Mouse (Mus musculus): ENCODE data around the gene Igsf9b. TPM values are rescaled to one million over a fixed set of nuclear protein-coding genes. Genes with fewer than 3 reads are reported as not detected.

The Igsf9b gene
- polyA plus RNA-seq, 1 experiment from 2014 or later: 0.01 TPM

DNA sequence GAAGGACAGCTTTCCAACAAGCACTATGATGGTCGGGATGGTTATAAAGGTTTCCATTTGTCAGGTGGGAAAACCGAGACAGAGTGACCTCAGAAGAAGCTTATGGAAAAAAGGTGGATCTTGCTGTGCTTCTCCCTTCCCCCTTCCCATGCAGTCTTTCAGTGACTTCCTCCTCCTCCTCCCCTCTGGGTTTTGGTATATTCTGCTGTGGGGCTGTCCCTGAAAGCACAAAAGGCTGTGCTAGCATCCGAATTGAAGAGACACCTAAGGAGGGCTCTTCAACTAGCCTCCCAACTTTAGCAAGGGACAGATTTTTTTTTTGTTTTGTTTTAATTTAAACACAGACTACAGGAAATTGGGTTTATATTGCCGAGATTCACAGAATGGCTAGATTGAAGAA, 1.7 kb downstream of the Igsf9b start:
- Histone ChIP-seq H3K27ac (ENCODE audit: low read depth) (no peak overlapping the region), H3K9me3 (ENCODE audit: low read length) (no peaks in the 10 kb centered on the region), H3K4me3 (ENCODE audit: low read depth, low read length) (no peak overlapping the region), H3K9ac (replicated peaks) (no peak overlapping the region), H3K4me1 (ENCODE audit: insufficient read depth) (no peaks in the 10 kb centered on the region), H3K27me3 (ENCODE audit: insufficient read depth, low read length) (peaks cover 45% of the 10 kb centered on the region), H3K36me3 (replicated peaks; ENCODE audit: insufficient read depth, low read length) (no peaks in the 10 kb centered on the region), H3K4me2 (ENCODE audit: low read depth, low read length) (no peak overlapping the region)
- DNase-seq (no peak), ATAC-seq (no peak)
- TF ChIP-seq EP300 (IDR thresholded peaks at IDR 0.05; ENCODE audit: low read depth) (no peak), CTCF (IDR thresholded peaks at IDR 0.05; ENCODE audit: low read depth) (no peak)
- WGBS (ENCODE audit: insufficient replicate concordance): 10% methylated on average over 4 of the region's 4 CpGs

DNA sequence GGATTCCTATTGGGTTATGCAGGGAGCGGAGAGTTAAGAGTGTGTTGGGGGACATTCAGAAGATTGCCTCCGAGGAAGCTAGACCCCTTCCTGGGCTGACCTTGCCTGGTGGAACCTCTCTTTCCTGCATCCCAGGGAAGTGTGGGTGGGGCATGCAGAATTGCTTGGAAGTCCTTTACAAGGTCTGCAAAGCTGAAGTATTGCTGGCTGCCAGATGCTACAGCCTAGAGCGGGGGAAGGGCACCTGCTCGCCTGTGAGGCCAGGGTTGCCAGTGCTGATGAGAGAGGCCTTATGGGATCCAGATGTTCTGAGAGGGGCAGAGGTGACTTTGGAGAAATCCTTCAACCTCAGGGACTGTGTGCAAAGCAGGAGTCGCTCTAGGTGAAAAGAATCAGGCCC, 2.5 kb downstream of the Igsf9b start:
- no peaks in the 10 kb centered on the region for H3K36me3 ChIP-seq (replicated peaks; ENCODE audit: insufficient read depth, low read length)
- H3K4me1 ChIP-seq (ENCODE audit: insufficient read depth): no peaks in the 10 kb centered on the region
- no peak overlapping the region for H3K9ac ChIP-seq (replicated peaks)
- no peak overlapping the region for H3K4me3 ChIP-seq (ENCODE audit: low read depth, low read length)
- H3K27ac ChIP-seq (ENCODE audit: low read depth): no peak overlapping the region
- ATAC-seq (no peak), DNase-seq (no peak)
- H3K9me3 ChIP-seq (ENCODE audit: low read length): no peaks in the 10 kb centered on the region
- TF ChIP-seq CTCF (IDR thresholded peaks at IDR 0.05; ENCODE audit: low read depth): no peak
- TF ChIP-seq EP300 (IDR thresholded peaks at IDR 0.05; ENCODE audit: low read depth): no peak
- no peak overlapping the region for H3K4me2 ChIP-seq (ENCODE audit: low read depth, low read length)
- peaks cover 45% of the 10 kb centered on the region for H3K27me3 ChIP-seq (ENCODE audit: insufficient read depth, low read length)
- WGBS (ENCODE audit: insufficient replicate concordance): 44% methylated on average over 5 of the region's 5 CpGs

DNA sequence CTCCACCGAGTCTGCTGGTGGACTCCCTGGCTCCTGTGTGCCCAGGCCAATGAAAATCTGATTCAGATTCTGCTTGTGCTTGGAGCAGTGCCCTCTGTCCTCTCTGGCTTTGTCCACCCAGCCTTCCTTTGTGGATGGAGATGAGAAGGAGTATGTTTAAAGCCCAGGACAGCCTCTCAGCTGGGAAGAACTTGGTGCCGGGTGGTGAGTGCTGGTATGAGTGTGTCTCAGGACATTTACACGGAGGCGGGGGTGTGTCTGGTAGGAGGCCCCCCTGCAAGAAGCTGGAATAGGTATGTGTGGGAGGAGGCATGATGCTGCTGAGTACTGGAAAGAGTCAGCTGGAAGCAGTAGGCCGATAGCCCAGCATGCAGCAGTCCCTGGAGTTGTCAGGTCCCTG, 3.3 kb downstream of the Igsf9b start:
- Histone ChIP-seq H3K9ac (replicated peaks) (no peak overlapping the region), H3K4me1 (ENCODE audit: insufficient read depth) (no peaks in the 10 kb centered on the region), H3K27me3 (ENCODE audit: insufficient read depth, low read length) (peaks cover 43% of the 10 kb centered on the region), H3K4me3 (ENCODE audit: low read depth, low read length) (no peak overlapping the region), H3K27ac (ENCODE audit: low read depth) (no peak overlapping the region), H3K4me2 (ENCODE audit: low read depth, low read length) (no peak overlapping the region), H3K36me3 (replicated peaks; ENCODE audit: insufficient read depth, low read length) (no peaks in the 10 kb centered on the region), H3K9me3 (ENCODE audit: low read length) (no peaks in the 10 kb centered on the region)
- 56% methylated on average over 5 of the region's 5 CpGs for WGBS (ENCODE audit: insufficient replicate concordance)
- TF ChIP-seq EP300 (IDR thresholded peaks at IDR 0.05; ENCODE audit: low read depth) (no peak), CTCF (IDR thresholded peaks at IDR 0.05; ENCODE audit: low read depth) (no peak)
- ATAC-seq: no peak
- no peak for DNase-seq

DNA sequence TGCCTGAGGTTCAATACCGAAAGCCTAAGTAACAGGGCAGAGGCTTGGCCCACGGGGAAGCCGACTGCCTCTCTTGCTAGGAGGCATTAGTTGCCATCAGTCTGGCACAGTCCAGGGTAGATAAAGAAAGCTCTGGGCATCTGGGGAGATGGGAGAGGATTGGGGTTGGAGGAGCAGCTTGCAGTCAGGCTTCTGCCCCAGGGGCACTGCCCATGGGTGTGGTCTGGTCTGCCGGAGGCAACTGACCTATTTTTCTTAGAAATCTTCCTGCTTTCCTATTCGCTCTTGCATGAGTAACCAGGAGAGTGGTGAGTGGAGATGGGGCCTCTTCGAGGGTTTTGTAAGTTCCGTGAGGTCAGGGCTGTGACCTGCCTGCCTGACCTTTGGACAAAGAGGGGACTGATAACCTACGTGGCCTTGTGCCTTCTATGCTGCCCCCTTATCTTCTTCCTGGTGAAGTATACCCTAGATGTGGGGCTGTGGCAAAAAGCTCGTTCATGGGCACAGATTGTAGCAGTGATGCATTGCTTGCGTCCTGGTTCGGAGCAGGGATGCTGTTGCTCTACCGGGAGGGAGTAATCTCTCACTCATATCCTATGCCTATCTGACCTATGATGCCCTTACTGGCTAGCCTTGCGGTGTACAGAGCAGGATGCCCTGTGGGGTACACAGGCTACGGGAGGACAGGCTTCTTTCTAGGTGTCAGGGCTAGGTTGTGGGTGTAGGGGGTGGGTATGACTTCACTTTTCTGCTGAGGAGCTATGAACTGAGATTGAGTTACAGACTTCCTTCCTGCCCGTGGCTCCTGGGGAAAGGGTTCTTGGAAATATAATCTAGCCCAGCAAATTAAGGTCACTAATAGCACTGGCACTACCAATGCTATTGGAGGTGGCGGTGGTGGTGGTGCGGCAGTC, 4.8 kb downstream of the Igsf9b start:
- Histone ChIP-seq H3K36me3 (replicated peaks; ENCODE audit: insufficient read depth, low read length) (no peaks in the 10 kb centered on the region), H3K9ac (replicated peaks) (no peak overlapping the region), H3K9me3 (ENCODE audit: low read length) (no peaks in the 10 kb centered on the region), H3K4me2 (ENCODE audit: low read depth, low read length) (no peak overlapping the region), H3K4me3 (ENCODE audit: low read depth, low read length) (no peak overlapping the region), H3K27me3 (ENCODE audit: insufficient read depth, low read length) (peaks cover 28% of the 10 kb centered on the region), H3K4me1 (ENCODE audit: insufficient read depth) (no peaks in the 10 kb centered on the region), H3K27ac (ENCODE audit: low read depth) (no peak overlapping the region)
- TF ChIP-seq EP300 (IDR thresholded peaks at IDR 0.05; ENCODE audit: low read depth) (no peak), CTCF (IDR thresholded peaks at IDR 0.05; ENCODE audit: low read depth) (no peak)
- no peak for DNase-seq
- no peak for ATAC-seq
- 56% methylated on average over 17 of the region's 17 CpGs for WGBS (ENCODE audit: insufficient replicate concordance)

DNA sequence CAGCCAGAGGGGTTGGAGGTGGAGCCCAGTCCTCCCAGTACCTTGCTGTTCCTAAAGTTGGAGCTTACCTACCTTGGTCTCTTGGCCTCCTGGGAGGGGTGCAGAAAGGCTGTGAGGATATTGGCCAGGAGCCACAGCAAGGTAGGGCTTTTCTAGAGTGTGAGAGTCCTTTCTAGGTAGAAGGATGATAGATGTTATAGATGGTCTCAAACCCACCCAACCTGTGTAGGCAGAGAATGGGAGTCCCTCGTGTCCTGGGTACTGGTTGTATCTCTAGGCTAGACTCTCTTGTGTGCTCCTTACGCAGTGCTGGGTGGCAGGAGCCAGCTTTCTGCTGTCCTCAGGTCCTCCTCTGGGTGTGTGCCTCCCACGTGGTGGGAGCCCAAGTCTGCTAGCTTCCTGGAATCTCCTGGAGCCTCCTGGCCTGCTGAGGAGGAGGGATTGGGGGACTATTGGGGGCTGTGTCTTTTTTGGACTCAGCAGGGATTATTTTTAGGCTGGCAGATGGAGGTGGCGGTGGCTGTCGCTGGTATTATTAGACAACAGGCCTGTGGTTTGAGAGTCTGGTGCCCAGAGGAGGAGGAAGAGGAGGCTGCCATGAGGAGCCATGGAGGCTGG, 5.6 kb downstream of the Igsf9b start:
- Histone ChIP-seq H3K27me3 (ENCODE audit: insufficient read depth, low read length) (peaks cover 20% of the 10 kb centered on the region), H3K9ac (replicated peaks) (no peak overlapping the region), H3K9me3 (ENCODE audit: low read length) (no peaks in the 10 kb centered on the region), H3K36me3 (replicated peaks; ENCODE audit: insufficient read depth, low read length) (no peaks in the 10 kb centered on the region), H3K4me3 (ENCODE audit: low read depth, low read length) (no peak overlapping the region), H3K27ac (ENCODE audit: low read depth) (no peak overlapping the region), H3K4me2 (ENCODE audit: low read depth, low read length) (no peak overlapping the region), H3K4me1 (ENCODE audit: insufficient read depth) (no peaks in the 10 kb centered on the region)
- ATAC-seq (no peak), DNase-seq (no peak)
- no peak for TF ChIP-seq CTCF (IDR thresholded peaks at IDR 0.05; ENCODE audit: low read depth)
- TF ChIP-seq EP300 (IDR thresholded peaks at IDR 0.05; ENCODE audit: low read depth): no peak
- 42% methylated on average over 5 of the region's 5 CpGs for WGBS (ENCODE audit: insufficient replicate concordance)

DNA sequence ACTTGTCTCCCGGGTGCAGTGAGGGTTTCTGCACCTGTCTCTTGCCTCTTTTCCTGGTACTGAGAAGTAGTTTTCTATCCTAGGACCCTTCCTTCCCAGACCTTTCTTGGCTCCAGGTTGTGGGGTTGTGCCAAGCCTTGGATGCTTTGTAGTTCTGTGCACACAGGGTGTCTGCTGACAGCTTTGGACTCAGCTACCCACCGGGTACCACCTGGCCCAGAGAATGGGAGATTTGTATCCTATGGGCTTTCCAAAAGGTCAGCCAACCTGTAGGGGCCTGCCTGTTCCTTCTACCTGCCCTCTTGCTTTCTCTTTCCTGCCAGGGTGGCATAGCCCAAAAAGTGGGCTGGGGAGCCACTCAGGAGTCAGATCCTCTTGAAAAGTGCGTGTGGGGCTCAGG, 6.5 kb downstream of the Igsf9b start:
- ATAC-seq: no peak
- TF ChIP-seq EP300 (IDR thresholded peaks at IDR 0.05; ENCODE audit: low read depth): no peak
- no peak for TF ChIP-seq CTCF (IDR thresholded peaks at IDR 0.05; ENCODE audit: low read depth)

More for the DNA sequence above, 6.5 kb downstream of the Igsf9b start:
- WGBS (ENCODE audit: insufficient replicate concordance): 43% methylated on average over 3 of the region's 3 CpGs
- Histone ChIP-seq H3K27me3 (ENCODE audit: insufficient read depth, low read length) (peaks cover 11% of the 10 kb centered on the region), H3K9me3 (ENCODE audit: low read length) (no peaks in the 10 kb centered on the region), H3K4me1 (ENCODE audit: insufficient read depth) (no peaks in the 10 kb centered on the region), H3K4me2 (ENCODE audit: low read depth, low read length) (no peak overlapping the region), H3K9ac (replicated peaks) (no peak overlapping the region), H3K36me3 (replicated peaks; ENCODE audit: insufficient read depth, low read length) (no peaks in the 10 kb centered on the region), H3K27ac (ENCODE audit: low read depth) (no peak overlapping the region), H3K4me3 (ENCODE audit: low read depth, low read length) (no peak overlapping the region)
- no peak for DNase-seq

All from liver, postnatal 0 days (tissue).